Mouse (Mus musculus) fat pad, adult 2 months (tissue): ENCODE results near the gene Olfr512.

Experiments used
- DNase-seq: peaks from one replicate; pipeline ENCODE4 v3.0.0-alpha.2; 2011; ENCODE audit warnings: low read depth, low spot score; ENCODE audit errors: extremely low read depth

Olfr512 gene

GRCm38 (mm10) chr7:108713020-108713419 lies at the start of gene Olfr512:
Olfr512 (plus strand) TSS chr7:108713320.
- no peak for DNase-seq

- no peak for DNase-seq
These were observed 47.0 kb upstream of the Olfr512 start, which contains the start of gene Olfr510 for GRCm38 (mm10) chr7:108666118-108666517. Olfr510 (plus strand) TSS chr7:108666418.

DNA sequence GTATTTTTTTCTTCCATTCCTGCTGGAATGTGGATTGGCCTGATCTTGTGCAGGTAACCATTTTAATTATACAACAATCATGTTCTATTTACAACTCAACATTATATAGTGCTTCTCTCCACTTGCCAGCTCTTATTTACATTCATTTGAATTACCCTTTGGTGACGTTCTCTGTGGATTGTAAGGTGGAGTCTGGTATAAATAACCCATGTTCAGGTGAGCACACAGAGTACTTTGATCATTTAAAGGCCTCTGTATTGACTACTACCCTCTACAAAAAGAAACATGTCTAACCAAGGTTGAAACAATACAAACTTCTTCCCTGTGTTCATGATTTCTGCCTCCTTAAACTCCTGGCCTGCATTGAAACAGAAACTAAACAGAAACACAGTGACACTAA lies 42.1 kb upstream of the Olfr512 start:
- DNase-seq = no peak

DNA sequence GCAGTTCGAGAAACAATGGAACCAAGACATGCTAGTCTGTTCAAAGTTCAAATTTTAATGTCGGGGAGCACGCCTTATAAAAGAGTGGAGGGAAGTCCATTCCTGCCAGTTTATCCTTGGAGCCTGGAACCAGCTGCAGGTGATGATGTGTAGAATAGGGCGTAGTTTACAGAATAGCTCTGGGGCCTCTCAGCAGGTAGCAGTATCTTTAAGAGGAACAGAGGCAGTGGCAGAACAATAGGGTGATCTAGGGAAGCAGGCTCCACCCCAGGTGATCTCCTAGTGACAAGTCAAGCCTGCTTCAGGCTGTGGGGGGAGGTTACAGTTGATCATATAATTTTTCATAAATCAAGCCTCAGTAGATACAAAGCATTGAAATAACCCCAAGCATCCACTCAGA lies 34.2 kb upstream of the Olfr512 start:
- no peak for DNase-seq

DNA sequence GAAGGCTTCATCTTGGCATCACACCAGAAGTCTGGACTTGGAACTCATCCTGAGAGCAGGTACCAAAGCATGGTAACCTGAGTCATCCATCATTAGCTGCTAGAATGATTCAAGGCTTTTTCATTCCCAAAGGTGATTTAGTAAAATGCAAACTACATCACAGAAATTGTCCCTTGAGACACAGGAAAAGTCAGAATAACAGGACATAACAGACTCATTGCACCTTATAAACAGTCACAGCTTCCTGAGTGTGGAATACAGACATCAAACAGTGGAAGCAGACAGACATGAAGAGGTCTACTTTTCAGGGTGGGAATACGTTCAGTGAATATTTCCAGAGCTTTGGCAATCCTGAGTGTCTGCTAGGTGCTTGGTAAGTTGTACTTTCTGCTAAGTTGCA lies 37.6 kb downstream of the Olfr512 start, which contains the start of gene Olfr513:
Olfr513 (plus strand) TSS at position 301 of the 400 bp plus-strand sequence.
- no peak for DNase-seq

- no peak for DNase-seq
These were observed 47.3 kb downstream of the Olfr512 start for GRCm38 (mm10) chr7:108760411-108760810.
